Mouse (Mus musculus): ENCODE measurements around the gene Srarp. TPM values are rescaled to one million over a fixed set of nuclear protein-coding genes. Genes with fewer than 3 reads are reported as not detected.
A peak's percentile ranks its signal among the peaks of the same experiment; 100 is the strongest.

The Srarp gene
- polyA plus RNA-seq, 1 experiment from 2014 or later, result not detected

- Histone ChIP-seq H3K9ac (ENCODE audit: low read depth, low read length) (no peak overlapping the region), H3K36me3 (ENCODE audit: control insufficient read depth, insufficient read depth) (no peaks in the 10 kb centered on the region), H3K27me3 (replicated peaks; ENCODE audit: control insufficient read depth, insufficient read depth, low read length) (no peaks in the 10 kb centered on the region), H3K4me3 (ENCODE audit: low read depth, low read length) (0 out of 2 replicates have a peak overlapping the region, but pooled peaks have one; percentile 1), H3K9me3 (ENCODE audit: control insufficient read depth) (no peaks in the 10 kb centered on the region), H3K27ac (ENCODE audit: low read depth, low read length) (no peak overlapping the region), H3K4me2 (replicated peaks; ENCODE audit: low read depth) (peak overlapping the region; percentile 39), H3K4me1 (replicated peaks; ENCODE audit: control insufficient read depth, insufficient read depth, low read length) (no peaks in the 10 kb centered on the region)
- peak; percentile 62 for ATAC-seq
- WGBS, result 14% methylated on average over 15 of the region's 15 CpGs
- peak; percentile 99 for TF ChIP-seq CTCF (IDR thresholded peaks at IDR 0.05; ENCODE audit: low read depth)
These were observed 31.2 kb downstream of the Srarp start for GRCm38 (mm10) chr4:141404518-141405313.

GRCm38 (mm10) chr4:141400171-141400570 lies 35.7 kb downstream of the Srarp start:
- H3K4me2 ChIP-seq (replicated peaks; ENCODE audit: low read depth), result no peak overlapping the region
- no peak overlapping the region for H3K9ac ChIP-seq (ENCODE audit: low read depth, low read length)
- no peak for ATAC-seq
- H3K4me1 ChIP-seq (replicated peaks; ENCODE audit: control insufficient read depth, insufficient read depth, low read length), result no peaks in the 10 kb centered on the region
- no peak for TF ChIP-seq CTCF (IDR thresholded peaks at IDR 0.05; ENCODE audit: low read depth)
- H3K27ac ChIP-seq (ENCODE audit: low read depth, low read length), result no peak overlapping the region
- H3K27me3 ChIP-seq (replicated peaks; ENCODE audit: control insufficient read depth, insufficient read depth, low read length), result no peaks in the 10 kb centered on the region
- H3K9me3 ChIP-seq (ENCODE audit: control insufficient read depth), result no peaks in the 10 kb centered on the region
- H3K4me3 ChIP-seq (ENCODE audit: low read depth, low read length), result no peak overlapping the region
- no peaks in the 10 kb centered on the region for H3K36me3 ChIP-seq (ENCODE audit: control insufficient read depth, insufficient read depth)
- WGBS, result 86% methylated on average over 15 of the region's 15 CpGs

- Histone ChIP-seq H3K4me3 (ENCODE audit: low read depth, low read length) (no peak within 1 kb of the TSS), H3K27ac (ENCODE audit: low read depth, low read length) (no peak within 1 kb of the TSS), H3K9me3 (ENCODE audit: control insufficient read depth) (no peaks in the 10 kb centered on the region), H3K4me2 (replicated peaks; ENCODE audit: low read depth) (no peak within 1 kb of the TSS), H3K9ac (ENCODE audit: low read depth, low read length) (no peak within 1 kb of the TSS), H3K4me1 (replicated peaks; ENCODE audit: control insufficient read depth, insufficient read depth, low read length) (no peaks in the 10 kb centered on the region), H3K36me3 (ENCODE audit: control insufficient read depth, insufficient read depth) (no peaks in the 10 kb centered on the region), H3K27me3 (replicated peaks; ENCODE audit: control insufficient read depth, insufficient read depth, low read length) (no peaks in the 10 kb centered on the region)
- no peak for TF ChIP-seq CTCF (IDR thresholded peaks at IDR 0.05; ENCODE audit: low read depth)
- WGBS, result 50% methylated on average over 12 of the region's 12 CpGs
- no peak for ATAC-seq
These were observed 37.4 kb downstream of the Srarp start, which contains the start of gene Clcnka for GRCm38 (mm10) chr4:141398545-141398944. Clcnka (minus strand) TSS chr4:141398724.

GRCm38 (mm10) chr4:141397861-141398260 lies 38.0 kb downstream of the Srarp start:
- Histone ChIP-seq H3K9me3 (ENCODE audit: control insufficient read depth) (no peaks in the 10 kb centered on the region), H3K4me3 (ENCODE audit: low read depth, low read length) (no peak overlapping the region), H3K27me3 (replicated peaks; ENCODE audit: control insufficient read depth, insufficient read depth, low read length) (no peaks in the 10 kb centered on the region), H3K36me3 (ENCODE audit: control insufficient read depth, insufficient read depth) (no peaks in the 10 kb centered on the region), H3K4me1 (replicated peaks; ENCODE audit: control insufficient read depth, insufficient read depth, low read length) (no peaks in the 10 kb centered on the region), H3K9ac (ENCODE audit: low read depth, low read length) (no peak overlapping the region), H3K4me2 (replicated peaks; ENCODE audit: low read depth) (no peak overlapping the region), H3K27ac (ENCODE audit: low read depth, low read length) (no peak overlapping the region)
- ATAC-seq, result no peak
- no peak for TF ChIP-seq CTCF (IDR thresholded peaks at IDR 0.05; ENCODE audit: low read depth)
- WGBS, result 76% methylated on average over 12 of the region's 12 CpGs

GRCm38 (mm10) chr4:141394751-141395150 lies 41.2 kb downstream of the Srarp start:
- no peak for ATAC-seq

GRCm38 (mm10) chr4:141391293-141391692 lies 44.6 kb downstream of the Srarp start:
- Histone ChIP-seq H3K4me3 (ENCODE audit: low read depth, low read length) (no peak overlapping the region), H3K36me3 (ENCODE audit: control insufficient read depth, insufficient read depth) (no peaks in the 10 kb centered on the region), H3K27ac (ENCODE audit: low read depth, low read length) (no peak overlapping the region), H3K27me3 (replicated peaks; ENCODE audit: control insufficient read depth, insufficient read depth, low read length) (no peaks in the 10 kb centered on the region), H3K9ac (ENCODE audit: low read depth, low read length) (no peak overlapping the region), H3K4me2 (replicated peaks; ENCODE audit: low read depth) (no peak overlapping the region), H3K4me1 (replicated peaks; ENCODE audit: control insufficient read depth, insufficient read depth, low read length) (no peaks in the 10 kb centered on the region), H3K9me3 (ENCODE audit: control insufficient read depth) (no peaks in the 10 kb centered on the region)
- WGBS, result 76% methylated on average over 12 of the region's 12 CpGs
- ATAC-seq, result no peak
- no peak for TF ChIP-seq CTCF (IDR thresholded peaks at IDR 0.05; ENCODE audit: low read depth)

More at GRCm38 (mm10) chr4:141394751-141395150, 41.2 kb downstream of the Srarp start:
- TF ChIP-seq CTCF (IDR thresholded peaks at IDR 0.05; ENCODE audit: low read depth), result no peak
- H3K4me1 ChIP-seq (replicated peaks; ENCODE audit: control insufficient read depth, insufficient read depth, low read length), result no peaks in the 10 kb centered on the region
- H3K4me2 ChIP-seq (replicated peaks; ENCODE audit: low read depth), result peak overlapping the region; percentile 49
- 17% methylated on average over 16 of the region's 16 CpGs for WGBS
- H3K27me3 ChIP-seq (replicated peaks; ENCODE audit: control insufficient read depth, insufficient read depth, low read length), result no peaks in the 10 kb centered on the region
- H3K27ac ChIP-seq (ENCODE audit: low read depth, low read length), result no peak overlapping the region
- 0 out of 2 replicates have a peak overlapping the region, but pooled peaks have one; percentile 1 for H3K4me3 ChIP-seq (ENCODE audit: low read depth, low read length)
- H3K36me3 ChIP-seq (ENCODE audit: control insufficient read depth, insufficient read depth), result no peaks in the 10 kb centered on the region
- no peak overlapping the region for H3K9ac ChIP-seq (ENCODE audit: low read depth, low read length)
- H3K9me3 ChIP-seq (ENCODE audit: control insufficient read depth), result no peaks in the 10 kb centered on the region

Measured in intestine, postnatal 0 days (tissue).